Mouse (Mus musculus) liver, embryonic 12.5 days (tissue): ENCODE measurements around the gene Vkorc1. TPM values are rescaled to one million over a fixed set of nuclear protein-coding genes. Genes with fewer than 3 reads are reported as not detected.
"Not testable (repeated sequence)": the region's sequence is repeated elsewhere in the genome, so short reads cannot be mapped to it uniquely, and the experiment has no call there.

Source experiments
- ATAC-seq: fragments of 200-750 bp; cut with Nextera tagmentation; 2 replicates; pipeline ENCODE4 v1.8.0; 2017; ENCODE audit warnings: moderate number of reproducible peaks, mild to moderate bottlenecking, moderate library complexity
- H3K27ac ChIP-seq: fragments of 300-500 bp; sonication (generic); 2 replicates; pipeline ENCODE4 v1.5.1; 2016; ENCODE audit warnings: mild to moderate bottlenecking
- H3K27me3 ChIP-seq: fragments of 300-500 bp; sonication (generic); replicated peaks from 2 replicates; pipeline ENCODE4 v1.6.1; 2016; ENCODE audit warnings: mild to moderate bottlenecking, moderate library complexity
- H3K36me3 ChIP-seq: fragments of 300-500 bp; sonication (generic); 2 replicates; pipeline ENCODE4 v1.6.1; 2016; ENCODE audit warnings: mild to moderate bottlenecking, moderate library complexity
- H3K4me1 ChIP-seq: fragments of 300-500 bp; sonication (generic); 2 replicates; pipeline ENCODE4 v1.6.1; 2016
- H3K4me2 ChIP-seq: fragments of 300-500 bp; sonication (generic); 2 replicates; pipeline ENCODE4 v1.6.1; 2016; ENCODE audit warnings: mild to moderate bottlenecking, moderate library complexity
- H3K4me3 ChIP-seq: fragments of 300-500 bp; sonication (generic); 2 replicates; pipeline ENCODE4 v1.5.1; 2016; ENCODE audit warnings: mild to moderate bottlenecking, moderate library complexity
- H3K9ac ChIP-seq: fragments of 300-500 bp; sonication (generic); 2 replicates; pipeline ENCODE4 v1.6.1; 2016; ENCODE audit warnings: mild to moderate bottlenecking, moderate library complexity
- H3K9me3 ChIP-seq: fragments of 300-500 bp; sonication (generic); replicated peaks from 2 replicates; pipeline ENCODE4 v1.6.1; 2016; ENCODE audit warnings: mild to moderate bottlenecking, moderate library complexity
- WGBS: fragments of 180-500 bp; shearing (Covaris S2); methylation state at CpG from one replicate; pipeline ENCODE4 v1.1.7; 2016; ENCODE audit not compliant: insufficient replicate concordance; 5-methylcytosine and 5-hydroxymethylcytosine counted together
- polyA plus RNA-seq: library from polyadenylated mRNA; unstranded; fragments of >200 nt; fragmentation: Nextera tagmentation; extraction: Ambion mirVana; gene quantifications from 2 replicates; pipeline ENCODE4 v1.2.1, GENCODE M21; 2016

Vkorc1 gene
- 75.0 and 80.3 TPM in 2 replicates for polyA plus RNA-seq

DNA sequence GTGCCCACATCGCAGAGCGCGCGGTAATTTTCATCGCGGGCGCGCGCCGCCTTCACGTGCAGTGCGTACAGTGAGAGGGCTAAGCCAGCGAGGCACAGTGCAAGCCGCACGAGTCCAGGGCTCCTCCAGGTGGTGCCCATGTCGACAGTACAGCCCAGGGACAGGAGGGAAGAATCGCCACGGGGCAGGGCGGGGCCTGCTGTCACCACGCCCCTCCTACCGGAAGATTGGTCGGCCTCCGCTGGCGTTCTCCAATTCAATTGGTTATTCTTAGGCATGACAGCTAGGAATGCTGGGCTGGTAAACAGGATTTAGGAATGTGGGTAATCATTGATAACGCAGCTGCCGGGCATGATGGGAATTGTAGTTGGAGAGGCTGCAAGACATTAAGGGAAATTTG is at the start of gene Vkorc1, which contains the start of gene Gm21974:
Gene Vkorc1, minus strand, starts transcription at position 176 of the 400 bp plus-strand sequence.
Gene Gm21974, minus strand, starts transcription at position 13 of the 400 bp plus-strand sequence.
- no peaks in the 10 kb centered on the region for H3K27me3 ChIP-seq
- H3K4me2 ChIP-seq = peak within 1 kb of the TSS; percentile 90
- peak within 1 kb of the TSS; percentile 66 for H3K4me3 ChIP-seq
- H3K9ac ChIP-seq = peak within 1 kb of the TSS; percentile 72
- peaks cover 26% of the 10 kb centered on the region for H3K36me3 ChIP-seq
- under 1% methylated on average over 26 of the region's 26 CpGs for WGBS
- H3K27ac ChIP-seq = peak within 1 kb of the TSS; percentile 87
- H3K9me3 ChIP-seq = no peaks in the 10 kb centered on the region
- peaks cover 52% of the 10 kb centered on the region for H3K4me1 ChIP-seq
- peak; percentile 96 for ATAC-seq

DNA sequence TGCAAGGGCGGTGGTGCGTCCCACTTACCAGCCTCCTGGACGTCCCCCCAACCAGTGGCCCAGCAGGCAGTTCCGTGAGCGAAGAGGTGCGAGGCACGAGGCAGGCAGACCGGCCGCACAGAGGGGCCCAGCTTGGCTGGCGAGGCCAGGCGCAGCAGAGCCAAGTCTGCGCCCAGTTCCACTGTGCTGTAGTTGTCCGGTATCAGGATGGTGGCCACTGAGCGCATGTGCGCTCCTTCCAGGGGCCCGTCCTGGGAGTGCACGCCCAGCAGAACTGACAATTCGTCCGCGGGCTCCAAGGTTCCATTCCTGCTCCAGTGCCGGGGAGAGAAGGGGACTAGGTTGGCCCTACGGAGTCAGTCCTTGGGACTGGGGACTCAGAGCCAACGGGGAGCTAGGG is 49.2 kb upstream of the Vkorc1 start:
- Histone ChIP-seq H3K9ac (no peak overlapping the region), H3K4me1 (peaks cover 5% of the 10 kb centered on the region), H3K4me2 (peak overlapping the region; percentile 33; the same call in 1 of the 2 replicates), H3K9me3 (no peaks in the 10 kb centered on the region), H3K4me3 (no peak overlapping the region), H3K27ac (no peak overlapping the region), H3K36me3 (no peaks in the 10 kb centered on the region), H3K27me3 (peaks cover 47% of the 10 kb centered on the region)
- no peak for ATAC-seq
- 9% methylated on average over 23 of the region's 23 CpGs for WGBS

DNA sequence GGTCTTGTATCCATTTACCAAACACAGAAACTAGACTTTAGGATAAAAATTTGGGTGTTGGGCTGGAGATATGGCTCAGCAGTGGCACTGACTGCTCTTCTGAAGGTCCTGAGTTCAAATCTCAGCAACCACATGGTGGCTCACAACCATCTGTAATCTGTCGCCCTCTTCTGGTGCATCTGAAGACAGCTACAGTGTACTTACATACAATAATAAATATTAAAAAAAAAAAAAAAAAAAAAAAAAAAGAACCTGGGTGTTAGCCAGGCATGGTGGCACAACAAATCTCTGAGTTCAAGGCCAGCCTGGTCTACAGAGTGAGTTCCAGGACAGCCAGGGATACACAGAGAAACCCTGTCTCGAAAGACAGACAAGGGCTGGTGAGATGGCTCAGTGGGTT is 46.7 kb upstream of the Vkorc1 start:
- not testable (repeated sequence) for ATAC-seq
- WGBS = 39% methylated on average over 2 of the region's 2 CpGs

DNA sequence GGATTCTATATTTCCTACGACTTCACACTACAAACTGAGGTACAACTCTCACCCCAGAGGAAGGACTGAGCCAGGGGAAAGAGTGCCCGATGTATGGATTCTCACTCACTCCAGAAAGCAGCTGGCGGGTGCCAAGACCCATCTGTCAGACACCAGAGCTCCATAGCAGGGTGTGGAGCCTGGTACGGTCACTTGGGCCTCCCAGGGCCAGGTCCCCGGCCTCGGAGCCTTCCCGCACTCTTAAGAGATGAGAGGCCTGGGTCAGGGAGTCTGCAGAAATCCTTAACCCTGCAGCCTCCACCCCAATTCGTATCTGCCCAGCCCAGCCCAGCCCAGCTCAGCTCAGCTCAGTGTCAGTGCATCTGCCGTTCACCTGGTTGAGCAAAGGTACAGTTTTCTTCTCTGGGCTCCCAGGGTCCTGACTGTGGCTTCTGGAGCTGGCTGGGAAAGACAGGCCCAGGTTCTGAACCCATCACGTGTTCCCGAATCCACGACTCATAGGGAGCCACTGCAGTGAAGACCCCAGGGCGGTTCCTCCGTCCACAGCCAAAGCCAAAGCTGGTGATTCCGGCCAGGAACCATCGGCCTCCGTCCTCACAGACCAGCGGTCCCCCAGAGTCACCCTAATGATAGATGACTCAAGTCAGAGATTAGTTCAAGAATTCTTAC is 40.9 kb upstream of the Vkorc1 start:
- H3K4me3 ChIP-seq = peak overlapping the region; percentile 76
- H3K27me3 ChIP-seq = no peaks in the 10 kb centered on the region
- peak overlapping the region; percentile 90 for H3K9ac ChIP-seq
- H3K27ac ChIP-seq = 0 out of 2 replicates have a peak overlapping the region, but pooled peaks have one; percentile 69
- H3K4me2 ChIP-seq = peak overlapping the region; percentile 100
- peaks cover 39% of the 10 kb centered on the region for H3K4me1 ChIP-seq
- no peaks in the 10 kb centered on the region for H3K9me3 ChIP-seq
- ATAC-seq = no peak
- no peaks in the 10 kb centered on the region for H3K36me3 ChIP-seq
- WGBS = 57% methylated on average over 18 of the region's 18 CpGs

More for the DNA sequence above, 46.7 kb upstream of the Vkorc1 start:
- not testable (repeated sequence) for H3K9ac ChIP-seq, H3K9me3 ChIP-seq, H3K4me2 ChIP-seq, H3K36me3 ChIP-seq, H3K4me3 ChIP-seq, H3K4me1 ChIP-seq, H3K27ac ChIP-seq
- peaks cover 45% of the 10 kb centered on the region for H3K27me3 ChIP-seq

DNA sequence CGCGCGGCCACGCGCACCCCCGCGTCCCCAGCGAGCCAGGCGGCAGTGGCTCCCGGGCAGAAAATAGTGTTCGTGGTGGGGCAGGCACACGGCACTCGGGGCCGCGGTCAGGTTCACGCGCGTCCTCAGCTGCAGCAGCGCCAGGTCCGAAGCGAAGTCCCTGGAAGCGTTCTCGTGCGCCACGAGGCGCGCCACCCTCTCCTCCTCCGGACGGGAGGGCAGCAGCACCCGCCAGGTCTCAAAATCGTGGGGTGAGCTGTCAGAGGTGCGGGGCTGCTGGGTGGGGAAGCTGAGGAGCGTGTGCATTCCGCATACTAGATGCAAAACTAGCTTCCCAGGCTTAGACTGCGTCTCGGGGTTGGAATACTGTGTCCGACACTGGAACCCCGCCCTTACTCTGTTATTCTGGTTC is 40.3 kb upstream of the Vkorc1 start:
- H3K4me3 ChIP-seq = peak overlapping the region; percentile 76
- peaks cover 43% of the 10 kb centered on the region for H3K4me1 ChIP-seq
- H3K36me3 ChIP-seq = no peaks in the 10 kb centered on the region
- peak overlapping the region; percentile 69 for H3K27ac ChIP-seq
- peak overlapping the region; percentile 100 for H3K4me2 ChIP-seq
- no peaks in the 10 kb centered on the region for H3K9me3 ChIP-seq
- WGBS = 2% methylated on average over 38 of the region's 38 CpGs
- peak; percentile 45 for ATAC-seq
- H3K9ac ChIP-seq = peak overlapping the region; percentile 90
- no peaks in the 10 kb centered on the region for H3K27me3 ChIP-seq

DNA sequence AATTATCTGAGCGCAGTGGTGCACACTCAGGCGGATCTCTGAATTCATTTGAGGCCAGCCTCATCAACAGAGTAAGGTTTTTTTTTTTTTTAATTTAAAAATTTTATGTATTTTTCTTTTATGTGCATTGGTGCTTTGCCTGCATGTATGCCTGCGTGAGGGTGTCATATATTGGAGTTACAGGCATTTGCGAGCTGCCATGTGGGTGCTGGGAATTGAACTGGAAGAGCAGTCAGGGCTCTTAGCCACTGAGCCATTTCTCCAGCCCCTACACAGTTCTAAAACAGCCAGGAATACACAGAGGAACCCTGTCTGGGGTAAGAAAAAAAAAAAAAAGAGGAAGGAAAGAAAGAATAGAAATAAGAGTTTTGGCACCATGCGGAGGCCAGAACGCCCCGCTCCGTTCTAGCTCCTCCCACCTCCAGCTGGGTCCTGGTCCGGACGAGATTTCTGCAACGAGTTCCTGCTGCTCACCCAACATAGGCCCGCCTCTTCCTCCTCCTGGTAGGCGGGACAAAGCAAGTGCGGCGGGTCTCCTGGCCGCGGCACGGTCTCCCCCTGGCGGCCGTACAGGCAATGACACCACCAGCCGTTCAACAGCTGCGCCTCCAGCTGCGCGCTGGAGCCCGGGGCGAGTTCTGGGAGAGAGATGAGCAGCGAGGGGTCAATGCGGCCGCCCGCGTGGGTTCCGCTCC is 39.8 kb upstream of the Vkorc1 start:
- no peaks in the 10 kb centered on the region for H3K36me3 ChIP-seq
- peak overlapping the region; percentile 69 for H3K27ac ChIP-seq
- peak; percentile 92 for ATAC-seq

DNA sequence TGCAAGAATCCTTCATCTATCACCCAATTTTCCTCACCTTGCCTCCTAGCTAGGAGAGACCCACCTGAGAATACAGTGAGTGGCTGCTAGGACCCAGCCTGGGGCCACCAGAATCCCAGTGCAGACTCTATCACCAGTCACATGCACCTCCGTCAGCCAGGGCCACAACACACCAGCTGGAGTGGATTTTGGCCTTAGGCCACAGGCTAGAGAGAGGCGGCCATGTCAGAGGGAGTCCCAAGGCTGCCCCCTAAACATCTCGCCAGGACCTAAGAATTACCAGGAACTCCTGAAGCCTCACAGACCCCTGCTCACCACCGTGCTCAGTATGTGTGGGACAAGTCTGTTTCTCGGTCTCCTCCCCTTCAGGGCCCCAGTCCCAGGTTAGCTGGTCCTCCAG is 38.7 kb upstream of the Vkorc1 start:
- ATAC-seq = no peak
- Histone ChIP-seq H3K27ac (no peak overlapping the region), H3K9me3 (no peaks in the 10 kb centered on the region), H3K9ac (no peak overlapping the region), H3K36me3 (no peaks in the 10 kb centered on the region), H3K4me2 (peak overlapping the region; percentile 100; the same call in 1 of the 2 replicates), H3K4me3 (no peak overlapping the region), H3K4me1 (peaks cover 56% of the 10 kb centered on the region), H3K27me3 (peaks cover 3% of the 10 kb centered on the region; the same call in 1 of the 2 replicates)
- 79% methylated on average over 5 of the region's 5 CpGs for WGBS

More for the DNA sequence above, 39.8 kb upstream of the Vkorc1 start:
- Histone ChIP-seq H3K9ac (peak overlapping the region; percentile 90), H3K4me2 (peak overlapping the region; percentile 100), H3K4me1 (peaks cover 45% of the 10 kb centered on the region), H3K9me3 (no peaks in the 10 kb centered on the region), H3K27me3 (no peaks in the 10 kb centered on the region), H3K4me3 (peak overlapping the region; percentile 76)
- 7% methylated on average over 28 of the region's 32 CpGs for WGBS

DNA sequence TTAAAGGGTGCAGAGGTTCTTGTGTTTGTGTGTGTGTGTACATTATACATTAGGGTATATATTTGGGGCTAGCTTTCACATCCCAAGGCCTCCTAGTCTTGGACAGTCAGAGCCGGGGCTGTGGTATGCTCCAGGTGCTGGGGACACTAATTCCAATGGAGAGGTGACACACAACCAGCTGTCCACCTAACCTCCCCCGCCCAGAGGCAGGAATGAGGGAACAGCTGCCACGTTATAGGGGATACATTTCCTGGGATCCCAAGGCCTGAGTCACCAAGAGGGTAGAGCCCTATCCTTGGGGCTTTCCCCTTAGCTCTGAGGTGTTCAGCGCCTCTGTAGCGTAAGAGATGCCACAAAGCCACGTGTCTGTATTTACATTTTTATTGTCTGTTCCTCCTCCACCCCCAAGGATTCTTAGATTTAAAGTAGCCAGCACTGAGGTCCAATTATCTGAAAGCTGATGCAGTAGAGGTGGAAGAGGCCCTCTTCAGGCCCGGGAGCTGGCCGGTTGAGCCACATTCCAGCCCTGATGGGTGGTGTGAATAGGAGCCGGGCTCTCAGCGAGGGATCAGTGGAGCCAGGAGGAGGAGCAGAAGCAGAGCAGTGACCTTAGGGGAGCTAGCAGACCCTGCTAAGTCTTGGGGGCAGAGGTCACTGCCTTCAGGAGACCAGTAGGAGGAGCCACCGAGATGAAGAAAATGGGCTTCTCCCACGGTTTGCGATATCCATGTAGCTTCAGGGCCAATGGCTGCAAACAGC is 37.0 kb upstream of the Vkorc1 start:
- peaks cover 65% of the 10 kb centered on the region for H3K4me1 ChIP-seq
- no peak overlapping the region for H3K4me3 ChIP-seq
- no peaks in the 10 kb centered on the region for H3K9me3 ChIP-seq
- no peak overlapping the region for H3K9ac ChIP-seq
- H3K27ac ChIP-seq = peak overlapping the region; percentile 61
- no peak for ATAC-seq
- H3K36me3 ChIP-seq = no peaks in the 10 kb centered on the region
- H3K27me3 ChIP-seq = peaks cover 8% of the 10 kb centered on the region
- 46% methylated on average over 13 of the region's 13 CpGs for WGBS
- H3K4me2 ChIP-seq = no peak overlapping the region

DNA sequence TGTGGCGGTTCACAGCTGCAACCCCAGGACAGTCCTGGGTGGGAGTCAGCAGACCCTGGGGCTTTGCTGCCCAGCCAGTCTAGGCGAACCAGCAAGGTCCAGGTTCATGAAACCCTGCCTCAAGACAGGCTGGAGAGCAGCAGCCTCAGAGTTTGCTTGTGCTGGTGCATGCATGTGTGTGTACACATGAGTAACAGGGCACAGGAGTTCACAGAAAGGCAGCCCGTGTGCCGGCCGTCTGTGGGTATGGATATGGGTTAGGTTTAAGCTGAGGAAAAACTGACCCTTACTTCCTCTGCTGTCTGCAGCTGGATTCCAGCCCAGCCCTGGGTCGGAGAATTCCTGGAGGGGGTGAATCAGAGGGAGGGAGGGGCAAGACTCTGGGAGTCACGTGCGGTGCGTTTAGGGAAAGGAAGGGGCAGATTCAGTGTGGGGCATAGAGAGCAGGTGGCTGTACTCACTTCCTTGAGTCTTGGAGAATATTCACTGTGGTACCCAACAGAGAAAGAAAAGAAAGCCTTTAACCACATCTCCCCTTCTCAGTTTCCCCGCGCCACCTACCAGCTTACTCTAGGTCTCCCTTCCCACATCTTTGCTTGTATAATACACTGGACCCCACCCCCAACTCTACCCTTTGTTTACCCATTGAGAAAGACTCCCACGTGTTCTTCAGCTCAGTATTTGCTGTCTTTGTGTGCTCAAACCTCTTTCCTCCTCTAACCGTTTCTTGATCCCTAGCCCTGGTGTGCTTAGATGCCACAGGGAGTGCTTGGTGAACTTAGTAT is 36.1 kb upstream of the Vkorc1 start:
- Histone ChIP-seq H3K36me3 (peaks cover 2% of the 10 kb centered on the region), H3K9ac (no peak overlapping the region), H3K4me3 (no peak overlapping the region), H3K27ac (peak overlapping the region; percentile 61), H3K27me3 (peaks cover 8% of the 10 kb centered on the region), H3K4me2 (peak overlapping the region; percentile 29), H3K9me3 (no peaks in the 10 kb centered on the region), H3K4me1 (peaks cover 64% of the 10 kb centered on the region)
- WGBS = 54% methylated on average over 13 of the region's 13 CpGs
- ATAC-seq = no peak

DNA sequence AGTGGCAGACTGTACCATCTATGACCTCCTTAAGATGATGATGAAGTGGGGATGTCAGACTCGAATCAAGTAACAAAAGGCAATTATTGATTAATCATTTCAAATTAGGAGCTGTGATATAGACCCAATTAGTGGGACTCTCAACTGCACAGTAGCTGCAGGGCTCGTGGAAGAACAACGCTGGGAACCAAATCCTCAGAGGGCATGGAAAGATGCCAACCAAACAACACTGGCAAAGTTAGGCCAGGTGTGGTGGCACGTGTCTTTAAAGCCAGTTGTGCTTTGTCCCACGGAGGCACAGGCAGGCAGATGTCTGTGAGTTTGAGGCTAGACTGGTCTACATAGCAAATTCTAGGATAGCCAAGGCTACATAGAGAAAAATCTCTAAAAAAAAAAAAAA is 35.2 kb upstream of the Vkorc1 start:
- no peak overlapping the region for H3K9ac ChIP-seq
- no peaks in the 10 kb centered on the region for H3K9me3 ChIP-seq
- ATAC-seq = no peak
- H3K4me3 ChIP-seq = no peak overlapping the region
- 77% methylated on average over 5 of the region's 5 CpGs for WGBS
- H3K4me2 ChIP-seq = no peak overlapping the region
- peaks cover 8% of the 10 kb centered on the region for H3K27me3 ChIP-seq
- H3K4me1 ChIP-seq = peaks cover 55% of the 10 kb centered on the region
- no peak overlapping the region for H3K27ac ChIP-seq
- H3K36me3 ChIP-seq = peaks cover 11% of the 10 kb centered on the region

DNA sequence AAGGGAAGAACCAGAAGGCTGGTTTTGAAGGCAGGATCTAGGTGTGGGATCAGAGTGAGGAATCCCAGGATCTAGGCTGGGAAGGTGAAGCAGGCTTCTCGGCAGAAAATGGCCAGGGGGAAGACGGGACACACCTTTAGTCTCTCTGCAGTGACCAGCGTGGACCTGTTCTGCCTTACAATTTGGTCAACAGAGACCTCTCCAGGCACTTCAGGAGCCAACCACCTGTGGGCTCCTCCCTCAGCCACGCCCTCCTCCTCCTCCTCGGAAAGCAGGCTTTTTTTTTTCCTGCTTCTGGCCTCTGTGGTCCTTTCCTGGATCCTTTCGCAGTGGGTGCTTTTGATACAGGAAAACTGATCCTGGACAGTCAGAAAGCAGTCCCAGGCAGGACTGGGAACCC is 34.5 kb upstream of the Vkorc1 start, which contains the start of gene Prss8:
Gene Prss8, minus strand, starts transcription at position 182 of the 400 bp plus-strand sequence.
- 0 out of 2 replicates have a peak within 1 kb of the TSS, but pooled peaks have one; percentile 1 for H3K27ac ChIP-seq
- H3K27me3 ChIP-seq = peaks cover 8% of the 10 kb centered on the region
- 31% methylated on average over 6 of the region's 6 CpGs for WGBS
- peaks cover 18% of the 10 kb centered on the region for H3K36me3 ChIP-seq
- peak within 1 kb of the TSS; percentile 59 for H3K4me2 ChIP-seq
- H3K9ac ChIP-seq = peak within 1 kb of the TSS; percentile 58
- no peaks in the 10 kb centered on the region for H3K9me3 ChIP-seq
- ATAC-seq = 0 out of 2 replicates have a peak, but pooled peaks have one; percentile 34
- peak within 1 kb of the TSS; percentile 31 for H3K4me3 ChIP-seq
- peaks cover 51% of the 10 kb centered on the region for H3K4me1 ChIP-seq
